7 mouse cellular contexts compared by ENCODE assay signal in genomic region chr5:21372493-21373179, GRCm38 (mm10). TPM values are rescaled to one million over a fixed set of nuclear protein-coding genes. Genes with fewer than 3 reads are reported as not detected.
A peak's percentile ranks its signal among the peaks of the same experiment; 100 is the strongest.
DNase-seq lines count a peak whose midpoint lies in the region; ATAC-seq and TF ChIP-seq lines count a peak whose summit lies in the region.

TSS of gene Fgl2 (plus strand) at chr5:21372642.

- H3K4me2 ChIP-seq in hindbrain, postnatal 0 days (ENCODE audit: low read depth, low read length): peak within 1 kb of the TSS; percentile 90

- no peaks in the 10 kb centered on the region for H3K27me3 ChIP-seq in hindbrain, postnatal 0 days (ENCODE audit: insufficient read depth, low read length)

- WGBS in hindbrain, postnatal 0 days: 4% methylated on average over 31 of the region's 31 CpGs

- no peaks in the 10 kb centered on the region for H3K9me3 ChIP-seq in hindbrain, postnatal 0 days (ENCODE audit: low read length)

- 0 out of 2 replicates have a peak within 1 kb of the TSS, but pooled peaks have one; percentile 41 for H3K27ac ChIP-seq in hindbrain, postnatal 0 days

- peaks cover 10% of the 10 kb centered on the region; the same call in 1 of the 2 replicates for H3K4me1 ChIP-seq in hindbrain, postnatal 0 days (ENCODE audit: insufficient read depth, low read length)

- intact Hi-C loops in left cerebral cortex, postnatal 4 days (cut with DNase I): no loop called here

- no peaks in the 10 kb centered on the region for H3K36me3 ChIP-seq in hindbrain, postnatal 0 days (ENCODE audit: insufficient read depth, low read length)

- H3K9ac ChIP-seq in hindbrain, postnatal 0 days (replicated peaks; ENCODE audit: low read length): peak within 1 kb of the TSS; percentile 60

- H3K4me3 ChIP-seq in hindbrain, postnatal 0 days (ENCODE audit: low read length): peak within 1 kb of the TSS; percentile 52

- peak; percentile 39 to 74 for DNase-seq in adrenal gland, adult (ENCODE audit: inconsistent age in 2 of 2, low spot score in 1 of 2)
- DNase-seq in gastrocnemius, postnatal 10 days: peak; percentile 58
- peak; percentile 87 for DNase-seq in hindbrain, postnatal 0 days (ENCODE audit: low spot score)
- DNase-seq in left cerebral cortex, postnatal 4 days: peak; percentile 76
- DNase-seq in mesoderm, embryonic 11.5 days (ENCODE audit: low read depth, low spot score): peak; percentile 73
- peak; percentile 23 for DNase-seq in right cerebral cortex, postnatal 25 days

- ATAC-seq in common myeloid progenitor, adult 5-6 weeks (replicated peaks; ENCODE audit: low read depth, poor library complexity, severe bottlenecking): peak; percentile 93
- ATAC-seq in hindbrain, postnatal 0 days: peak; percentile 91

- no peak for TF ChIP-seq CTCF in hindbrain, postnatal 0 days (IDR thresholded peaks at IDR 0.05; ENCODE audit: low read depth)

RNA-seq across cellular contexts. Expression of gene Fgl2, which starts in this region (rescaled TPM):
- 17.9 and 20.7 TPM in 2 replicates for total RNA-seq in common myeloid progenitor, adult 5-6 weeks (2017)
- total RNA-seq in gastrocnemius, postnatal 10 days (2021): 1 to 10 TPM; 5.8 to 6.3 TPM
- total RNA-seq in hindbrain, postnatal 0 days (2014; rRNA removed): 3.1 and 3.4 TPM in 2 replicates
- polyA plus RNA-seq in hindbrain, postnatal 0 days (2015; fragmentation: Nextera tagmentation; extraction: Ambion mirVana): 2.5 and 2.6 TPM in 2 replicates
- total RNA-seq in left cerebral cortex, postnatal 4 days (2021): 1 to 10 TPM; 1.8 to 1.9 TPM

Comparison
In these comparisons a context has a peak if more than half of its experiments do, and no peak if none do; other contexts are left out.
1. Peak in every context shown above with its lines: DNase-seq, ATAC-seq, H3K4me3 ChIP-seq and H3K27ac ChIP-seq.
2. DNase-seq: peak in every context shown above with its lines; median percentile 87 in hindbrain, postnatal 0 days; 76 in left cerebral cortex, postnatal 4 days; 73 in mesoderm, embryonic 11.5 days; 58 in gastrocnemius, postnatal 10 days; 56 in adrenal gland, adult; 23 in right cerebral cortex, postnatal 25 days.